Mouse (Mus musculus): Measurements from ENCODE around the gene Ankrd28. TPM values are rescaled to one million over a fixed set of nuclear protein-coding genes. Genes with fewer than 3 reads are reported as not detected.

Gene Ankrd28
- polyA plus RNA-seq, 1 experiment, result 26.7 TPM

- no peak for TF ChIP-seq CTCF (IDR thresholded peaks at IDR 0.05; ENCODE audit: low read depth, low read length)
- no peak for TF ChIP-seq POLR2A (IDR thresholded peaks at IDR 0.05; ENCODE audit: borderline replicate concordance, low read depth, low read length)
- Histone ChIP-seq H3K4me1 (ENCODE audit: control insufficient read depth, insufficient read depth, low read length) (peaks cover 42% of the 10 kb centered on the region), H3K4me3 (ENCODE audit: insufficient read depth, low read length) (no peak overlapping the region), H3K27ac (ENCODE audit: insufficient read depth, low read depth, low read length) (no peak overlapping the region)
These were observed 158.7 kb downstream of the Ankrd28 start for GRCm38 (mm10) chr14:31671635-31672320.

GRCm38 (mm10) chr14:31669642-31670490 is 160.6 kb downstream of the Ankrd28 start:
- peak overlapping the region; percentile 84 for H3K27ac ChIP-seq (ENCODE audit: insufficient read depth, low read depth, low read length)
- peak overlapping the region; percentile 39 for H3K4me3 ChIP-seq (ENCODE audit: insufficient read depth, low read length)
- TF ChIP-seq CTCF (IDR thresholded peaks at IDR 0.05; ENCODE audit: low read depth, low read length) (no peak), POLR2A (IDR thresholded peaks at IDR 0.05; ENCODE audit: borderline replicate concordance, low read depth, low read length) (no peak)
- H3K4me1 ChIP-seq (ENCODE audit: control insufficient read depth, insufficient read depth, low read length), result peaks cover 52% of the 10 kb centered on the region

DNA sequence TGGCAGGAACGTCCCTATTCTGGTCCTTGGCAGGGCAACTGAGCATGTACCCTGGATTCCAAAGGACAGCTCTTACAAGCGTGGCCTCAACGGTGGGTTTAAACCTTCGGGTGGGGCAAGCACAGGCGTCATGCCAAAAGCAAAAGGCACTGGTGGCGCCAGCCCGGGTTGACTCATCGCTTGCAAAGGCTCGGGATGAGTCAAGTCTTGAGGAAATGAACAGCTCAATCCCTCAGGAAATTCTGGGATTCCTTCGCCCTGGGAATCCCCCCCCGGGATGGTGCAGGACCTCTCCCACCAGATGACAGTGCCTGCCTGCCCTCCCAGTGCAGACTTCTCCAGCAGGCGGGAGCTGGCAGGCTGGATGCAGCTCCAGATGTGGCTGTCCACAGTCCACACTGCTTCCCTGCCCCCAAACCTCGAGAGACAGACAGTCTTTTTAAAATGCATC is 161.3 kb downstream of the Ankrd28 start:
- Histone ChIP-seq H3K27ac (ENCODE audit: insufficient read depth, low read depth, low read length) (peak overlapping the region; percentile 84), H3K4me3 (ENCODE audit: insufficient read depth, low read length) (peak overlapping the region; percentile 39), H3K4me1 (ENCODE audit: control insufficient read depth, insufficient read depth, low read length) (peaks cover 57% of the 10 kb centered on the region)
- TF ChIP-seq POLR2A (IDR thresholded peaks at IDR 0.05; ENCODE audit: borderline replicate concordance, low read depth, low read length), result no peak
- TF ChIP-seq CTCF (IDR thresholded peaks at IDR 0.05; ENCODE audit: low read depth, low read length), result no peak

GRCm38 (mm10) chr14:31668326-31668725 is 162.1 kb downstream of the Ankrd28 start:
- peaks cover 65% of the 10 kb centered on the region for H3K4me1 ChIP-seq (ENCODE audit: control insufficient read depth, insufficient read depth, low read length)
- H3K4me3 ChIP-seq (ENCODE audit: insufficient read depth, low read length), result no peak overlapping the region
- TF ChIP-seq CTCF (IDR thresholded peaks at IDR 0.05; ENCODE audit: low read depth, low read length) (no peak), POLR2A (IDR thresholded peaks at IDR 0.05; ENCODE audit: borderline replicate concordance, low read depth, low read length) (no peak)
- H3K27ac ChIP-seq (ENCODE audit: insufficient read depth, low read depth, low read length), result peak overlapping the region; percentile 84

DNA sequence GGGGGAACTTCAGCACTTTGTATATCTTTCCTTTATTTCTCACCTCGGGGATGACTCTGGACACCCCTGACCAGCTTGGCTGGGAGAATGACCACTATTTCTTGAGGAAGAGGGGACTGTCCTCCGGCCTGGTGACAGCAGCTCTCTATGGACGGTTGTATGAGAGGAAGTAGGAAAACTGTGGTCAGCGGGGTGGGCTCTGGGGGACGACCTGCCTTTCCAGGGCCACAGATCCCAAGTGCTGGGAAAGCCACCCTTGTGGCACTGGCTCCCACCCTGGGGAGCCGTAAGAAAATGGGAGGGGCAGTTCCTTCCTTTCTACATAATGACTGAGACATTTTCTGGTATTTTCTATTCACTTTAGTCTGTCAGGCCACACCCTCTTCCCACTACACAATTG is 162.7 kb downstream of the Ankrd28 start:
- Histone ChIP-seq H3K27ac (ENCODE audit: insufficient read depth, low read depth, low read length) (peak overlapping the region; percentile 84), H3K4me1 (ENCODE audit: control insufficient read depth, insufficient read depth, low read length) (peaks cover 70% of the 10 kb centered on the region), H3K4me3 (ENCODE audit: insufficient read depth, low read length) (no peak overlapping the region)
- TF ChIP-seq CTCF (IDR thresholded peaks at IDR 0.05; ENCODE audit: low read depth, low read length), result no peak
- no peak for TF ChIP-seq POLR2A (IDR thresholded peaks at IDR 0.05; ENCODE audit: borderline replicate concordance, low read depth, low read length)

DNA sequence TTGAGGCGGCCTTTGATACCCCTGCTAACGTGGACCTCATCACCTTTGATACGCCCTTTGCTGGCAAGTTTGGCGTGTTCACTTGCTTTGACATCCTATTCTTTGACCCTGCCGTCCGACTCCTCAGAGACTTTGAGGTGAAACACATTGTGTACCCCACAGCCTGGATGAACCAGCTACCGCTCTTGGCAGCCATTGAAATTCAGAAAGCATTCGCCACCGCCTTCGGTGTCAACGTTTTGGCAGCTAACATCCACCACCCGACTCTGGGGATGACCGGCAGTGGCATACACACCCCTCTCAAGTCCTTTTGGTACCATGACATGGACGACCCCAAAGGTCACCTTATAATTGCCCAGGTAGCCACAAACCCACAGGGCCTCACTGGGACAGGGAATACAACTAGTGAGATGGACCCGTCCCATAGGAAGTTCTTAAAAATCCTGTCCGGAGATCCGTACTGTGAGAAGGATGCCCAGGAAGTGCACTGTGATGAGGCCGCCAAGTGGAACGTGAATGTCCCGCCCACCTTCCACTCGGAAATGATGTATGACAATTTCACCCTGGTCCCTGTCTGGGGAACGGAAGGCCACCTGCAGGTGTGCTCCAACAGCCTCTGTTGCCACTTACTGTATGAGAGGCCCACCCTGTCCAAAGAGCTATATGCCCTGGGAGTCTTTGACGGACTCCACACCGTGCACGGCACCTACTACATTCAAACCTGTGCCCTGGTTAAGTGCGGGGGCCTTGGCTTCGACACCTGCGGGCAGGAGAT is 163.3 kb downstream of the Ankrd28 start:
- no peak overlapping the region for H3K4me3 ChIP-seq (ENCODE audit: insufficient read depth, low read length)
- TF ChIP-seq CTCF (IDR thresholded peaks at IDR 0.05; ENCODE audit: low read depth, low read length) (no peak), POLR2A (IDR thresholded peaks at IDR 0.05; ENCODE audit: borderline replicate concordance, low read depth, low read length) (no peak)
- no peak overlapping the region for H3K27ac ChIP-seq (ENCODE audit: insufficient read depth, low read depth, low read length)
- peaks cover 77% of the 10 kb centered on the region for H3K4me1 ChIP-seq (ENCODE audit: control insufficient read depth, insufficient read depth, low read length)

DNA sequence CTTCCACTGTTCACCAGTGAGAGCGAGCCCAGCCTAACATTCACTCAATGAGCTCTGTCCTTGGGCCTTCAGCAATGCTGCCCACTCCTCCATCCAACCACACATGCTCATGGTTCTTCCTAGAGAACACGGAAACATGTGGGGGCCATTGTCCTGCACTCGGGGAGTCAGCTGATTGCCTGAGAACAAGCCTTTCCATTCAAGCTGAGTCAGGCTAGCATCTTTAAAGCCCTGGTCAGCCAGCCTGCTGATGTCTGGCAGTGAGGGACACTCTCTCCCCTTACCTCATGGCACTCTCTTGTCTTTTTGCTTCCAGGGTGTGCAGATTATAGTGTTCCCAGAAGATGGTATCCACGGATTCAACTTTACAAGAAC is 164.9 kb downstream of the Ankrd28 start:
- TF ChIP-seq POLR2A (IDR thresholded peaks at IDR 0.05; ENCODE audit: borderline replicate concordance, low read depth, low read length) (no peak), CTCF (IDR thresholded peaks at IDR 0.05; ENCODE audit: low read depth, low read length) (no peak)
- peaks cover 67% of the 10 kb centered on the region for H3K4me1 ChIP-seq (ENCODE audit: control insufficient read depth, insufficient read depth, low read length)
- no peak overlapping the region for H3K4me3 ChIP-seq (ENCODE audit: insufficient read depth, low read length)
- no peak overlapping the region for H3K27ac ChIP-seq (ENCODE audit: insufficient read depth, low read depth, low read length)

- Histone ChIP-seq H3K4me1 (ENCODE audit: control insufficient read depth, insufficient read depth, low read length) (peaks cover 66% of the 10 kb centered on the region), H3K4me3 (ENCODE audit: insufficient read depth, low read length) (peak overlapping the region; percentile 5; the same call in 1 of the 2 replicates), H3K27ac (ENCODE audit: insufficient read depth, low read depth, low read length) (no peak overlapping the region)
- TF ChIP-seq POLR2A (IDR thresholded peaks at IDR 0.05; ENCODE audit: borderline replicate concordance, low read depth, low read length), result no peak
- no peak for TF ChIP-seq CTCF (IDR thresholded peaks at IDR 0.05; ENCODE audit: low read depth, low read length)
These were observed 165.4 kb downstream of the Ankrd28 start for GRCm38 (mm10) chr14:31664903-31665565.
